In the genomic region with DNA sequence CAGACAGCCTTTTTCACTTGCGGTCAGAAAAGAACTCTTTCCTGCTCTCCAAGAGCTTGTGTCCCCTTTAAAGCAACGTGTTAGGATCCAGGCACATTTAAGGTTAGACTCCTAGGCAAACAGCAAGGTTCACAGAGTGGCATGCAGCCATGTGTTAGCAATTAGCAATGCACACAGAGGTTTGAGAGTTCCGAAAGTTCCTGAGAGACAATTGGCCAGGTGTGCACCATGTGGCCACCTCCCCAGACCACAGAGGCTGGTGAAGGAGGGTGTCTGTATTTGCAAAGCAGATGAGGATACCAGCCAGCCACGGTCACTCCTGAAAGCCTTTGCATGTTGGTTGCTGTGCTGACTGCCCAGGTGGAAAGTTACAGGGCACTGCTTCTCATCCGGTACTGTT, we compare ENCODE assay signal across 31 mouse cellular contexts.
DNase-seq lines count a peak whose midpoint lies in the region; ATAC-seq lines count a peak whose summit lies in the region.
"Had no signal": no experiment of that assay in that cellular context is flagged by ENCODE, and none has a peak within 500 bp of the region (broad histone marks: within the 10 kb centered on the region; RNA-seq: fewer than 3 reads in every experiment).

No protein-coding gene starts in this region.

- no peak for ATAC-seq in kidney, embryonic 15.5 days (replicated peaks; ENCODE audit: low FRiP score)
- ATAC-seq: forebrain, embryonic 15.5 days; inflammation-experienced regulatory T-cells, adult 6 months; Patski had no signal

- no peaks in the 10 kb centered on the region for H3K4me1 ChIP-seq in kidney, embryonic 15.5 days
- H3K4me1 ChIP-seq in midbrain, embryonic 10.5 days = no peaks in the 10 kb centered on the region
- H3K4me1 ChIP-seq: forebrain, embryonic 10.5 days; forebrain, embryonic 15.5 days; heart, embryonic 13.5 days; hindbrain, embryonic 10.5 days; hindbrain, embryonic 15.5 days; liver, embryonic 15.5 days; lung, embryonic 15.5 days; neural tube, embryonic 12.5 days had no signal

- DNase-seq in heart, adult 11 months = peak; percentile 23
- no peak for DNase-seq in heart, postnatal 4 days
- peak; percentile 24 for DNase-seq in kidney, adult 9 months
- peak; percentile 70 for DNase-seq in forelimb bud, embryonic 11.5 days (ENCODE audit: low read depth, low spot score)
- no peak for DNase-seq in midbrain, embryonic 10.5 days (ENCODE audit: low spot score)
- DNase-seq in urinary bladder, postnatal 14 days (ENCODE audit: low spot score) = no peak
- DNase-seq: adrenal gland, postnatal 10 days; cerebellum, adult 11-12 months; cerebellum, adult 9-11 months; gastrocnemius, adult 2 months; heart, postnatal 10 days; layer of hippocampus, postnatal 36 days; left cerebral cortex, postnatal 4 days; right cerebral cortex, adult 18-20 months; spleen, adult 18-20 months; thymus, postnatal 25 days had no signal

- WGBS in kidney, embryonic 15.5 days = 66% methylated on average over 5 of the region's 5 CpGs
- WGBS in midbrain, embryonic 10.5 days = 77% methylated on average over 5 of the region's 5 CpGs

- H3K36me3 ChIP-seq in kidney, embryonic 15.5 days = no peaks in the 10 kb centered on the region
- H3K36me3 ChIP-seq in midbrain, embryonic 10.5 days = no peaks in the 10 kb centered on the region
- H3K36me3 ChIP-seq: embryonic facial prominence, embryonic 13.5 days; forebrain, embryonic 10.5 days; forebrain, embryonic 15.5 days; heart, embryonic 13.5 days; hindbrain, embryonic 10.5 days; hindbrain, embryonic 15.5 days; liver, embryonic 15.5 days; lung, embryonic 15.5 days; neural tube, embryonic 12.5 days had no signal

- H3K27ac ChIP-seq in kidney, embryonic 15.5 days = no peak overlapping the region
- no peak overlapping the region for H3K27ac ChIP-seq in midbrain, embryonic 10.5 days (replicated peaks)
- H3K27ac ChIP-seq: embryonic facial prominence, embryonic 13.5 days; forebrain, embryonic 10.5 days; forebrain, embryonic 15.5 days; gastrocnemius, adult 2 months; heart, embryonic 13.5 days; hindbrain, embryonic 10.5 days; hindbrain, embryonic 15.5 days; kidney, postnatal 0 days; liver, embryonic 15.5 days; lung, embryonic 15.5 days; neural tube, embryonic 12.5 days had no signal

- H3K9me3 ChIP-seq in kidney, embryonic 15.5 days (replicated peaks) = no peaks in the 10 kb centered on the region
- no peaks in the 10 kb centered on the region for H3K9me3 ChIP-seq in midbrain, embryonic 10.5 days (replicated peaks)
- H3K9me3 ChIP-seq: embryonic facial prominence, embryonic 13.5 days; forebrain, embryonic 10.5 days; forebrain, embryonic 15.5 days; heart, embryonic 13.5 days; hindbrain, embryonic 10.5 days; hindbrain, embryonic 15.5 days; liver, embryonic 15.5 days; lung, embryonic 15.5 days; neural tube, embryonic 12.5 days had no signal

- peaks cover 43% of the 10 kb centered on the region for H3K27me3 ChIP-seq in kidney, embryonic 15.5 days
- peaks cover 96% of the 10 kb centered on the region for H3K27me3 ChIP-seq in midbrain, embryonic 10.5 days (ENCODE audit: low read depth, poor library complexity, severe bottlenecking)
- H3K27me3 ChIP-seq: forebrain, embryonic 15.5 days; hindbrain, embryonic 15.5 days; liver, embryonic 15.5 days; neural tube, embryonic 12.5 days had no signal

- H3K4me2 ChIP-seq in kidney, embryonic 15.5 days = no peak overlapping the region
- H3K4me2 ChIP-seq: embryonic facial prominence, embryonic 13.5 days; forebrain, embryonic 15.5 days; heart, embryonic 13.5 days; hindbrain, embryonic 15.5 days; liver, embryonic 15.5 days; lung, embryonic 15.5 days; midbrain, embryonic 11.5 days; neural tube, embryonic 12.5 days had no signal

- H3K4me3 ChIP-seq in kidney, embryonic 15.5 days (replicated peaks) = no peak overlapping the region
- no peak overlapping the region for H3K4me3 ChIP-seq in midbrain, embryonic 10.5 days
- H3K4me3 ChIP-seq: embryonic facial prominence, embryonic 13.5 days; forebrain, embryonic 10.5 days; forebrain, embryonic 15.5 days; gastrocnemius, adult 2 months; heart, embryonic 13.5 days; hindbrain, embryonic 10.5 days; hindbrain, embryonic 15.5 days; liver, embryonic 15.5 days; lung, embryonic 15.5 days; myocyte; neural tube, embryonic 12.5 days had no signal

- H3K9ac ChIP-seq in kidney, embryonic 15.5 days = no peak overlapping the region
- H3K9ac ChIP-seq: embryonic facial prominence, embryonic 13.5 days; forebrain, embryonic 15.5 days; heart, embryonic 13.5 days; hindbrain, embryonic 15.5 days; liver, embryonic 15.5 days; lung, embryonic 15.5 days; neural tube, embryonic 12.5 days had no signal

Comparison
In these comparisons a context has a peak if more than half of its experiments do, and no peak if none do; other contexts are left out.
1. DNase-seq: peak in heart, adult 11 months (single experiment), kidney, adult 9 months (single experiment) and forelimb bud, embryonic 11.5 days (single experiment); none in heart, postnatal 4 days (single experiment), midbrain, embryonic 10.5 days (single experiment) and urinary bladder, postnatal 14 days (single experiment).